ENCODE assay signal across 25 mouse cellular contexts in genomic region chr4:129889661-129890060, GRCm38 (mm10). TPM values are rescaled to one million over a fixed set of nuclear protein-coding genes. Genes with fewer than 3 reads are reported as not detected.
DNase-seq lines count a peak whose midpoint lies in the region; ATAC-seq and TF ChIP-seq lines count a peak whose summit lies in the region.
"Had no signal": no experiment of that assay in that cellular context is flagged by ENCODE, and none has a peak within 500 bp of the region (broad histone marks: within the 10 kb centered on the region; RNA-seq: fewer than 3 reads in every experiment).

No protein-coding gene starts in this region.

- H3K36me3 ChIP-seq in testis, adult 2 months (ENCODE audit: control insufficient read depth, insufficient read depth, low read length), result no peaks in the 10 kb centered on the region
- H3K36me3 ChIP-seq in ES-E14 (ENCODE audit: control insufficient read depth, insufficient read depth, low read length, poor library complexity, severe bottlenecking), result no peaks in the 10 kb centered on the region
- H3K36me3 ChIP-seq: embryonic facial prominence, embryonic 10.5 days; embryonic facial prominence, embryonic 12.5 days; forebrain, embryonic 15.5 days had no signal

- no peak for TF ChIP-seq POLR2A in testis, adult 2 months (IDR thresholded peaks at IDR 0.05; ENCODE audit: control insufficient read depth, low read depth, low read length)

- in situ Hi-C loops in ES-E14 (cut with MboI; ENCODE audit: low sequenced_read_pairs in 2 of 2, unreplicated experiment in 2 of 2), result no loop called here

- no peak overlapping the region for H3K27ac ChIP-seq in testis, adult 2 months (ENCODE audit: control insufficient read depth, insufficient read depth, low read depth, low read length)
- peak overlapping the region; percentile 26; the same call in 1 of the 2 replicates for H3K27ac ChIP-seq in ES-E14 (ENCODE audit: insufficient read depth, low read depth, low read length, poor library complexity, severe bottlenecking)
- H3K27ac ChIP-seq: embryonic facial prominence, embryonic 10.5 days; embryonic facial prominence, embryonic 12.5 days; forebrain, embryonic 13.5 days; forebrain, embryonic 15.5 days had no signal

- H3K4me1 ChIP-seq in testis, adult 2 months (ENCODE audit: control insufficient read depth, insufficient read depth, low read length), result 0 out of 2 replicates have a peak, but pooled peaks cover 3% of the 10 kb centered on the region
- H3K4me1 ChIP-seq in ES-E14 (ENCODE audit: control insufficient read depth in 2 of 2, insufficient read depth in 2 of 2, low read length in 2 of 2, poor library complexity in 1 of 2), result peaks cover 3 to 8% of the 10 kb centered on the region in 2 experiments; a peak in 2 of 4 replicates
- H3K4me1 ChIP-seq: embryonic facial prominence, embryonic 12.5 days; forebrain, embryonic 15.5 days had no signal

- TF ChIP-seq CTCF in testis, adult 2 months (IDR thresholded peaks at IDR 0.05; ENCODE audit: control insufficient read depth, insufficient read depth, insufficient replicate concordance, low read depth, low read length), result peak; percentile 37; the same call in 1 of the 2 replicates

- H3K27me3 ChIP-seq in testis, adult 2 months (ENCODE audit: control insufficient read depth, insufficient read depth, low read length), result no peaks in the 10 kb centered on the region
- H3K27me3 ChIP-seq: CH12.LX; embryonic facial prominence, embryonic 12.5 days; forebrain, embryonic 13.5 days; forebrain, embryonic 15.5 days; Patski had no signal

- no peak for ATAC-seq in granulocyte monocyte progenitor cell, adult 5-6 weeks (replicated peaks; ENCODE audit: poor library complexity, severe bottlenecking)
- ATAC-seq: activated CD4-positive, CD25-positive, alpha-beta regulatory T cell, adult 4 months; CD4-positive, CD25-positive, alpha-beta regulatory T cell, adult 4 months; forebrain, embryonic 13.5 days; forebrain, embryonic 15.5 days; forebrain, postnatal 0 days; Patski had no signal

- no peak for DNase-seq in testis, postnatal 10 days (ENCODE audit: low spot score)
- DNase-seq in ES-E14 (ENCODE audit: low read depth, low spot score), result no peak
- peak; percentile 64 for DNase-seq in ZHBTc4 (ENCODE audit: low read depth, low spot score)
- no peak for DNase-seq in MN1 (ENCODE audit: low spot score)
- DNase-seq: adrenal gland, adult 8-10 months; adrenal gland, postnatal 14 days; adrenal gland, postnatal 36 days; B cell, adult 2 months; cerebellum, adult 11-12 months; cerebellum, adult 2 months; cerebellum, adult 9-10 months; cerebellum, postnatal 10 days; cerebellum, postnatal 25 days; forebrain, postnatal 0 days had no signal

- no peaks in the 10 kb centered on the region for H3K9me3 ChIP-seq in ES-E14 (ENCODE audit: control insufficient read depth, insufficient read depth, low read depth, low read length)
- H3K9me3 ChIP-seq: embryonic facial prominence, embryonic 10.5 days; embryonic facial prominence, embryonic 12.5 days; forebrain, embryonic 13.5 days; forebrain, embryonic 15.5 days had no signal

- H3K9ac ChIP-seq in ES-E14 (ENCODE audit: insufficient read depth, low read depth, low read length, poor library complexity, severe bottlenecking), result no peak overlapping the region
- H3K9ac ChIP-seq: embryonic facial prominence, embryonic 12.5 days; forebrain, embryonic 13.5 days; forebrain, embryonic 15.5 days; forebrain, postnatal 0 days had no signal

- peak overlapping the region; percentile 15 for H3K4me3 ChIP-seq in testis, adult 2 months (ENCODE audit: control insufficient read depth, low read depth, low read length)
- H3K4me3 ChIP-seq in ES-E14 (ENCODE audit: insufficient read depth in 1 of 2, low read depth in 1 of 2, low read length in 2 of 2, poor library complexity in 1 of 2, severe bottlenecking in 1 of 2), result no peak overlapping the region
- H3K4me3 ChIP-seq: embryonic facial prominence, embryonic 10.5 days; embryonic facial prominence, embryonic 12.5 days; forebrain, embryonic 13.5 days; forebrain, embryonic 15.5 days had no signal

TF ChIP-seq in ES-E14, 5 proteins besides CTCF, POLR2A, EP300 and RAD21:
- TF ChIP-seq MAFK (IDR thresholded peaks at IDR 0.05; ENCODE audit: insufficient read depth, low read depth, low read length) (no peak), CHD2 (IDR thresholded peaks at IDR 0.05; ENCODE audit: low read depth, low read length) (no peak), HCFC1 (IDR thresholded peaks at IDR 0.05; ENCODE audit: borderline replicate concordance, insufficient read depth, low read length) (no peak), ZNF384 (IDR thresholded peaks at IDR 0.05; ENCODE audit: low read depth, low read length) (no peak), ZC3H11A (IDR thresholded peaks at IDR 0.05; ENCODE audit: borderline replicate concordance, low read depth, low read length) (no peak)

RNA-seq across cellular contexts. Expression of gene Spocd1, which starts 39.4 kb away (rescaled TPM):
- 5.1 and 5.4 TPM in 2 replicates for polyA plus RNA-seq in testis, adult 2 months (2012; rRNA removed)
- 0.13 and 0.21 TPM in 2 replicates for total RNA-seq in ES-E14 (2012; rRNA removed)
- total RNA-seq in granulocyte monocyte progenitor cell, adult 5-6 weeks (2014; fragmentation: Nextera tagmentation), result 1.4 TPM in 1 of 2 replicates, not detected in the other
- not detected in 2 replicates for total RNA-seq in granulocyte monocyte progenitor cell, adult 5-6 weeks (2017)
- total RNA-seq: forebrain, postnatal 0 days; MEL had no signal
- polyA plus RNA-seq: activated CD4-positive, CD25-positive, alpha-beta regulatory T cell, adult 4 months; CD4-positive, CD25-positive, alpha-beta regulatory T cell, adult 4 months; embryonic facial prominence, embryonic 10.5 days; forebrain, embryonic 13.5 days; forebrain, embryonic 15.5 days had no signal
